Mouse (Mus musculus): ENCODE results near the gene Qdpr. TPM values are rescaled to one million over a fixed set of nuclear protein-coding genes. Genes with fewer than 3 reads are reported as not detected.
"Not testable (repeated sequence)": the region's sequence is repeated elsewhere in the genome, so short reads cannot be mapped to it uniquely, and the experiment has no call there.

Qdpr gene
- polyA plus RNA-seq, 1 experiment from 2014 or later: 84.0 TPM

GRCm38 (mm10) chr5:45441745-45442144, 8.3 kb downstream of the Qdpr start:
- H3K36me3 ChIP-seq (ENCODE audit: control insufficient read depth, insufficient read depth, low read length): 0 out of 2 replicates have a peak, but pooled peaks cover 3% of the 10 kb centered on the region

GRCm38 (mm10) chr5:45441124-45441523, 8.9 kb downstream of the Qdpr start:
- no peak overlapping the region for H3K4me3 ChIP-seq (ENCODE audit: low read depth, low read length)
- H3K9me3 ChIP-seq (replicated peaks; ENCODE audit: control insufficient read depth, low read length): no peaks in the 10 kb centered on the region
- peaks cover 5% of the 10 kb centered on the region; the same call in 1 of the 2 replicates for H3K4me1 ChIP-seq (ENCODE audit: control insufficient read depth, insufficient read depth, low read length)
- H3K9ac ChIP-seq (ENCODE audit: low read depth, low read length): no peak overlapping the region
- 0 out of 2 replicates have a peak, but pooled peaks cover 3% of the 10 kb centered on the region for H3K36me3 ChIP-seq (ENCODE audit: control insufficient read depth, insufficient read depth, low read length)
- WGBS (ENCODE audit: insufficient replicate concordance): 62% methylated on average over 3 of the region's 3 CpGs
- peaks cover 4% of the 10 kb centered on the region; the same call in 1 of the 2 replicates for H3K27me3 ChIP-seq (ENCODE audit: control insufficient read depth, insufficient read depth, low read length)
- no peak overlapping the region for H3K4me2 ChIP-seq
- no peak overlapping the region for H3K27ac ChIP-seq (ENCODE audit: low read depth, low read length)
- no peak for ATAC-seq (replicated peaks; ENCODE audit: insufficient number of reproducible peaks, low FRiP score, low TSS enrichment)

More at GRCm38 (mm10) chr5:45441745-45442144, 8.3 kb downstream of the Qdpr start:
- H3K9ac ChIP-seq (ENCODE audit: low read depth, low read length): no peak overlapping the region
- no peak for ATAC-seq (replicated peaks; ENCODE audit: insufficient number of reproducible peaks, low FRiP score, low TSS enrichment)
- H3K4me1 ChIP-seq (ENCODE audit: control insufficient read depth, insufficient read depth, low read length): peaks cover 5% of the 10 kb centered on the region; the same call in 1 of the 2 replicates
- H3K9me3 ChIP-seq (replicated peaks; ENCODE audit: control insufficient read depth, low read length): no peaks in the 10 kb centered on the region
- peaks cover 4% of the 10 kb centered on the region; the same call in 1 of the 2 replicates for H3K27me3 ChIP-seq (ENCODE audit: control insufficient read depth, insufficient read depth, low read length)
- H3K4me3 ChIP-seq (ENCODE audit: low read depth, low read length): no peak overlapping the region
- WGBS (ENCODE audit: insufficient replicate concordance): 79% methylated on average over 3 of the region's 3 CpGs
- no peak overlapping the region for H3K4me2 ChIP-seq
- no peak overlapping the region for H3K27ac ChIP-seq (ENCODE audit: low read depth, low read length)

GRCm38 (mm10) chr5:45438301-45438700, 11.7 kb downstream of the Qdpr start:
- peaks cover 6% of the 10 kb centered on the region; the same call in 1 of the 2 replicates for H3K36me3 ChIP-seq (ENCODE audit: control insufficient read depth, insufficient read depth, low read length)
- ATAC-seq (replicated peaks; ENCODE audit: insufficient number of reproducible peaks, low FRiP score, low TSS enrichment): no peak
- WGBS (ENCODE audit: insufficient replicate concordance): 81% methylated on average over 8 of the region's 8 CpGs

GRCm38 (mm10) chr5:45437826-45438225, 12.2 kb downstream of the Qdpr start:
- H3K9me3 ChIP-seq (replicated peaks; ENCODE audit: control insufficient read depth, low read length): no peaks in the 10 kb centered on the region
- peaks cover 4% of the 10 kb centered on the region; the same call in 1 of the 2 replicates for H3K27me3 ChIP-seq (ENCODE audit: control insufficient read depth, insufficient read depth, low read length)
- no peak overlapping the region for H3K27ac ChIP-seq (ENCODE audit: low read depth, low read length)
- H3K4me3 ChIP-seq (ENCODE audit: low read depth, low read length): no peak overlapping the region
- no peak for ATAC-seq (replicated peaks; ENCODE audit: insufficient number of reproducible peaks, low FRiP score, low TSS enrichment)
- WGBS (ENCODE audit: insufficient replicate concordance): 62% methylated on average over 4 of the region's 4 CpGs
- H3K4me2 ChIP-seq: no peak overlapping the region
- peaks cover 5% of the 10 kb centered on the region; the same call in 1 of the 2 replicates for H3K4me1 ChIP-seq (ENCODE audit: control insufficient read depth, insufficient read depth, low read length)
- peaks cover 6% of the 10 kb centered on the region; the same call in 1 of the 2 replicates for H3K36me3 ChIP-seq (ENCODE audit: control insufficient read depth, insufficient read depth, low read length)
- no peak overlapping the region for H3K9ac ChIP-seq (ENCODE audit: low read depth, low read length)

More at GRCm38 (mm10) chr5:45438301-45438700, 11.7 kb downstream of the Qdpr start:
- Histone ChIP-seq H3K4me1 (ENCODE audit: control insufficient read depth, insufficient read depth, low read length) (peaks cover 5% of the 10 kb centered on the region; the same call in 1 of the 2 replicates), H3K4me3 (ENCODE audit: low read depth, low read length) (no peak overlapping the region), H3K9me3 (replicated peaks; ENCODE audit: control insufficient read depth, low read length) (no peaks in the 10 kb centered on the region), H3K4me2 (no peak overlapping the region), H3K27me3 (ENCODE audit: control insufficient read depth, insufficient read depth, low read length) (peaks cover 4% of the 10 kb centered on the region; the same call in 1 of the 2 replicates), H3K9ac (ENCODE audit: low read depth, low read length) (no peak overlapping the region), H3K27ac (ENCODE audit: low read depth, low read length) (no peak overlapping the region)

GRCm38 (mm10) chr5:45435967-45436950, 13.8 kb downstream of the Qdpr start:
- H3K36me3 ChIP-seq (ENCODE audit: control insufficient read depth, insufficient read depth, low read length): peaks cover 6% of the 10 kb centered on the region; the same call in 1 of the 2 replicates
- no peak overlapping the region for H3K9ac ChIP-seq (ENCODE audit: low read depth, low read length)
- H3K4me3 ChIP-seq (ENCODE audit: low read depth, low read length): no peak overlapping the region
- H3K4me2 ChIP-seq: no peak overlapping the region
- H3K27ac ChIP-seq (ENCODE audit: low read depth, low read length): no peak overlapping the region
- peaks cover 4% of the 10 kb centered on the region; the same call in 1 of the 2 replicates for H3K27me3 ChIP-seq (ENCODE audit: control insufficient read depth, insufficient read depth, low read length)
- peaks cover 5% of the 10 kb centered on the region; the same call in 1 of the 2 replicates for H3K4me1 ChIP-seq (ENCODE audit: control insufficient read depth, insufficient read depth, low read length)
- 78% methylated on average over 14 of the region's 14 CpGs for WGBS (ENCODE audit: insufficient replicate concordance)
- no peaks in the 10 kb centered on the region for H3K9me3 ChIP-seq (replicated peaks; ENCODE audit: control insufficient read depth, low read length)
- ATAC-seq (replicated peaks; ENCODE audit: insufficient number of reproducible peaks, low FRiP score, low TSS enrichment): no peak

GRCm38 (mm10) chr5:45427891-45428290, 22.1 kb downstream of the Qdpr start:
- Histone ChIP-seq H3K27ac (ENCODE audit: low read depth, low read length) (no peak overlapping the region), H3K27me3 (ENCODE audit: control insufficient read depth, insufficient read depth, low read length) (no peaks in the 10 kb centered on the region), H3K9me3 (replicated peaks; ENCODE audit: control insufficient read depth, low read length) (no peaks in the 10 kb centered on the region), H3K9ac (ENCODE audit: low read depth, low read length) (no peak overlapping the region), H3K4me1 (ENCODE audit: control insufficient read depth, insufficient read depth, low read length) (no peaks in the 10 kb centered on the region), H3K4me3 (ENCODE audit: low read depth, low read length) (no peak overlapping the region), H3K36me3 (ENCODE audit: control insufficient read depth, insufficient read depth, low read length) (no peaks in the 10 kb centered on the region), H3K4me2 (no peak overlapping the region)
- WGBS (ENCODE audit: insufficient replicate concordance): 87% methylated on average over 7 of the region's 7 CpGs
- ATAC-seq (replicated peaks; ENCODE audit: insufficient number of reproducible peaks, low FRiP score, low TSS enrichment): no peak

GRCm38 (mm10) chr5:45426416-45427034, 23.5 kb downstream of the Qdpr start:
- H3K4me1 ChIP-seq (ENCODE audit: control insufficient read depth, insufficient read depth, low read length): no peaks in the 10 kb centered on the region
- no peaks in the 10 kb centered on the region for H3K9me3 ChIP-seq (replicated peaks; ENCODE audit: control insufficient read depth, low read length)
- no peak overlapping the region for H3K9ac ChIP-seq (ENCODE audit: low read depth, low read length)
- no peak for ATAC-seq (replicated peaks; ENCODE audit: insufficient number of reproducible peaks, low FRiP score, low TSS enrichment)
- H3K4me2 ChIP-seq: no peak overlapping the region
- 42% methylated on average over 1 of the region's 1 CpGs for WGBS (ENCODE audit: insufficient replicate concordance)
- H3K4me3 ChIP-seq (ENCODE audit: low read depth, low read length): no peak overlapping the region
- no peak overlapping the region for H3K27ac ChIP-seq (ENCODE audit: low read depth, low read length)
- no peaks in the 10 kb centered on the region for H3K36me3 ChIP-seq (ENCODE audit: control insufficient read depth, insufficient read depth, low read length)
- H3K27me3 ChIP-seq (ENCODE audit: control insufficient read depth, insufficient read depth, low read length): no peaks in the 10 kb centered on the region

- ATAC-seq (replicated peaks; ENCODE audit: insufficient number of reproducible peaks, low FRiP score, low TSS enrichment); H3K27ac ChIP-seq (ENCODE audit: low read depth, low read length); H3K9ac ChIP-seq (ENCODE audit: low read depth, low read length): not testable (repeated sequence)
These were observed 24.3 kb downstream of the Qdpr start for GRCm38 (mm10) chr5:45425771-45426170.

More at GRCm38 (mm10) chr5:45425771-45426170, 24.3 kb downstream of the Qdpr start:
- H3K4me2 ChIP-seq; H3K4me1 ChIP-seq (ENCODE audit: control insufficient read depth, insufficient read depth, low read length); H3K9me3 ChIP-seq (replicated peaks; ENCODE audit: control insufficient read depth, low read length); H3K36me3 ChIP-seq (ENCODE audit: control insufficient read depth, insufficient read depth, low read length); H3K27me3 ChIP-seq (ENCODE audit: control insufficient read depth, insufficient read depth, low read length); H3K4me3 ChIP-seq (ENCODE audit: low read depth, low read length): not testable (repeated sequence)
- 62% methylated on average over 1 of the region's 1 CpGs for WGBS (ENCODE audit: insufficient replicate concordance)
